Mouse (Mus musculus) ES-Bruce4 (cell line): ENCODE results near the gene Ccnk. TPM values are rescaled to one million over a fixed set of nuclear protein-coding genes. Genes with fewer than 3 reads are reported as not detected.

Source experiments
- H3K27ac ChIP-seq: 2 replicates; pipeline ENCODE4 v1.5.1; 2012; ENCODE audit warnings: low read length, inconsistent platforms; ENCODE audit not compliant: insufficient read depth
- H3K27me3 ChIP-seq: 2 replicates; pipeline ENCODE4 v1.6.1; 2012; ENCODE audit warnings: mild to moderate bottlenecking, low read length, inconsistent platforms; ENCODE audit not compliant: control insufficient read depth, poor library complexity, insufficient read depth, severe bottlenecking
- H3K36me3 ChIP-seq: 2 replicates; pipeline ENCODE4 v1.6.1; 2012; ENCODE audit warnings: inconsistent platforms, mild to moderate bottlenecking, low read length, moderate library complexity; ENCODE audit not compliant: control insufficient read depth, poor library complexity, insufficient read depth, severe bottlenecking
- H3K4me1 ChIP-seq: one replicate; pipeline ENCODE4 v1.8.1; 2011; ENCODE audit warnings: low read length; ENCODE audit not compliant: control insufficient read depth, insufficient read depth
- H3K4me3 ChIP-seq: 2 replicates; pipeline ENCODE4 v1.5.1; 2011; ENCODE audit warnings: low read depth, mild to moderate bottlenecking, low read length
- H3K9ac ChIP-seq: 2 replicates; pipeline ENCODE4 v1.6.1; 2012; ENCODE audit warnings: low read depth, mild to moderate bottlenecking, inconsistent platforms; ENCODE audit not compliant: poor library complexity, severe bottlenecking
- H3K9me3 ChIP-seq: replicated peaks from 2 replicates; pipeline ENCODE4 v1.6.1; 2012; ENCODE audit warnings: mild to moderate bottlenecking, low read length, inconsistent platforms; ENCODE audit not compliant: control insufficient read depth, poor library complexity, insufficient read depth, severe bottlenecking
- CTCF ChIP-seq: IDR thresholded peaks from one replicate; pipeline ENCODE4 v1.8.1; 2011; ENCODE audit warnings: low read depth, low read length
- EP300 ChIP-seq: IDR thresholded peaks from 2 replicates; pipeline ENCODE4 v1.6.1; 2011; ENCODE audit warnings: low read depth, low read length; ENCODE audit not compliant: insufficient read depth
- POLR2A ChIP-seq: IDR thresholded peaks from one replicate; pipeline ENCODE4 v1.8.1; 2011; ENCODE audit warnings: low read length; ENCODE audit not compliant: insufficient read depth
- polyA plus RNA-seq: library from polyadenylated mRNA; stranded (reverse); fragments of >200 nt; gene quantifications from 2 replicates; pipeline ENCODE4 v1.2.4, GENCODE M21; 2011; ENCODE audit warnings: low read depth; ENCODE audit not compliant: missing spikeins, insufficient read depth, insufficient read length

Ccnk gene
- polyA plus RNA-seq, 1 experiment: 69.8 TPM

- no peak for TF ChIP-seq EP300
- TF ChIP-seq POLR2A: no peak
- TF ChIP-seq CTCF: no peak
Observed at GRCm38 (mm10) chr12:108198447-108198846, 19.1 kb downstream of the Ccnk start.

DNA sequence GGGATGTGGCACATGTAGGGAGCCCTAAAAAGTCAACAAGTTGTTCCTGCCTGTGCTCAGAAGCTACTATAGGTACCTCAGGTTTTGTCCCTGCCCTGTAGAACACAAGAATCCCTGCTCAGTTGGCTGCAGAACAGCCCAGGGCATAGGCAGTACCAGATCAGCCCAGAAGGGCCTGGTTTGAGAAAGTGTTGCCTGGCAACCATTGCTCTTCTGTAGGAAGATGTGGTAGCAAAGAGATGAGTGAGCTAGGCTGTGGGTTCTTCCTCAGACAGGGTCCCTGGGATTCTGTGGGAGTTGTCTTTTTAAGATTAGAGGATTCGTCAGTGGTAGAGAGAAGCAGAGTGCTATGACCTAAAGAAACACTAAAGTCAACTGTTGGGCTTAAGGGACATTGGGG, 20.7 kb downstream of the Ccnk start:
- Histone ChIP-seq H3K9me3 (no peaks in the 10 kb centered on the region), H3K4me1 (no peaks in the 10 kb centered on the region), H3K36me3 (peaks cover 47% of the 10 kb centered on the region), H3K9ac (no peak overlapping the region), H3K27me3 (no peaks in the 10 kb centered on the region), H3K4me3 (no peak overlapping the region), H3K27ac (no peak overlapping the region)
- TF ChIP-seq CTCF (no peak), EP300 (no peak), POLR2A (no peak)

More at GRCm38 (mm10) chr12:108198447-108198846, 19.1 kb downstream of the Ccnk start:
- Histone ChIP-seq H3K36me3 (peaks cover 58% of the 10 kb centered on the region), H3K9me3 (no peaks in the 10 kb centered on the region), H3K4me3 (no peak overlapping the region), H3K27me3 (no peaks in the 10 kb centered on the region), H3K4me1 (no peaks in the 10 kb centered on the region), H3K9ac (no peak overlapping the region), H3K27ac (no peak overlapping the region)

- H3K9me3 ChIP-seq: no peaks in the 10 kb centered on the region
Observed at GRCm38 (mm10) chr12:108203895-108204294, 24.5 kb downstream of the Ccnk start.

GRCm38 (mm10) chr12:108204978-108205377, 25.6 kb downstream of the Ccnk start:
- Histone ChIP-seq H3K36me3 (peaks cover 26% of the 10 kb centered on the region), H3K4me3 (no peak overlapping the region), H3K4me1 (no peaks in the 10 kb centered on the region), H3K9me3 (no peaks in the 10 kb centered on the region), H3K9ac (no peak overlapping the region), H3K27ac (no peak overlapping the region), H3K27me3 (no peaks in the 10 kb centered on the region)
- no peak for TF ChIP-seq POLR2A
- no peak for TF ChIP-seq EP300
- TF ChIP-seq CTCF: no peak

More at GRCm38 (mm10) chr12:108203895-108204294, 24.5 kb downstream of the Ccnk start:
- H3K27me3 ChIP-seq: no peaks in the 10 kb centered on the region
- TF ChIP-seq EP300 (no peak), POLR2A (no peak), CTCF (no peak)
- peaks cover 30% of the 10 kb centered on the region for H3K36me3 ChIP-seq
- H3K27ac ChIP-seq: no peak overlapping the region
- H3K9ac ChIP-seq: no peak overlapping the region
- H3K4me1 ChIP-seq: no peaks in the 10 kb centered on the region
- H3K4me3 ChIP-seq: no peak overlapping the region

GRCm38 (mm10) chr12:108206641-108207040, 27.3 kb downstream of the Ccnk start:
- Histone ChIP-seq H3K9ac (no peak overlapping the region), H3K9me3 (no peaks in the 10 kb centered on the region), H3K4me1 (no peaks in the 10 kb centered on the region), H3K27ac (no peak overlapping the region), H3K4me3 (no peak overlapping the region), H3K27me3 (no peaks in the 10 kb centered on the region), H3K36me3 (peaks cover 15% of the 10 kb centered on the region)
- TF ChIP-seq POLR2A (no peak), CTCF (peak; percentile 87), EP300 (no peak)

DNA sequence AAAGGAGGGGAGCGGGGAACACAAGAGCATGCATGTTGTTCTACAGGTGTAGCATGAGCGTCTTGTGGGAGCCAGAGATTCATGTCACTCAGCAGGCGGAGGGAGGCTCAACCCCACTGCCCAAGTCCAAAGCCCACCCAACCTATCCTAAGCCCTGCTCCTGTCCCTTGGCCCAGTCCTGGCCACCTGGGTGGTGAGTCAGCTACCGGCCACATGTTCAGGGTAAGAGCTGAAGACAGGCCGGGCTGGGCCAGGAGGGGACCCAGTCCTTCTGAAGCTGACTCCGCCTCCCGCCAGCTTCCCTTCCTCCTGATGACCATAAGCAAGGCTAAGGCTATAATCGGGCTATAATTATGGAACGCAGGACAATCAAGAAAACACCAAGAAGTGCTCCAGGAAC, 28.8 kb downstream of the Ccnk start:
- Histone ChIP-seq H3K27me3 (no peaks in the 10 kb centered on the region), H3K9me3 (no peaks in the 10 kb centered on the region), H3K27ac (no peak overlapping the region), H3K9ac (no peak overlapping the region), H3K4me3 (no peak overlapping the region), H3K4me1 (no peaks in the 10 kb centered on the region), H3K36me3 (peaks cover 8% of the 10 kb centered on the region; the same call in 1 of the 2 replicates)
- TF ChIP-seq CTCF: no peak
- TF ChIP-seq EP300: no peak
- TF ChIP-seq POLR2A: no peak
